Mouse (Mus musculus) kidney, adult 18-20 months (tissue): ENCODE data around the gene Nme2.
A peak's percentile ranks its signal among the peaks of the same experiment; 100 is the strongest.

Experiments used
- DNase-seq: peaks from one replicate; pipeline ENCODE4 v3.0.0; 2021

Nme2 gene

GRCm38 (mm10) chr11:93956159-93956558 is at the start of gene Nme2:
Gene Nme2 (minus strand): TSS chr11:93956259.
- DNase-seq = no peak

DNA sequence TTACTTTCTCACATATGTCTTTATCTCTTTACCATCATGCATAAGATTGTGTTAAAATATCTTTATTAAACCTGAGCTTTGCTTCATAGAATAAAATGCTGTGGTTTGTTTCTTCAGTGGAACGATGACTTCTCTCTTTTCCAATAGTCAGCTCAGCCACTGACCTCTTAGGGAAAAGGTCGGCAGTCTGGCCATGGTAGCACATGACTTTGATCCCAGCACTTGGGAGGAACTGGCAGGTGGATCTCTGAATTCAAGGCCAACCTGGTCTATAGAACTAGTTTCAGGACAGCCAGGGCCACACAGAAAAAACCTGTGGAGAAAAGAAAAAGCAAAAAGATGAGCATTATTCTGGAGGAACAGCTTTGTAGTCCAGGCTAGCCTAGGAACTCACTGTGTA is 47.3 kb upstream of the Nme2 start:
- DNase-seq = no peak

GRCm38 (mm10) chr11:93999276-93999675 is 43.2 kb upstream of the Nme2 start:
- DNase-seq = no peak

GRCm38 (mm10) chr11:93997141-93997775 is 41.2 kb upstream of the Nme2 start:
- peak; percentile 87 for DNase-seq

DNA sequence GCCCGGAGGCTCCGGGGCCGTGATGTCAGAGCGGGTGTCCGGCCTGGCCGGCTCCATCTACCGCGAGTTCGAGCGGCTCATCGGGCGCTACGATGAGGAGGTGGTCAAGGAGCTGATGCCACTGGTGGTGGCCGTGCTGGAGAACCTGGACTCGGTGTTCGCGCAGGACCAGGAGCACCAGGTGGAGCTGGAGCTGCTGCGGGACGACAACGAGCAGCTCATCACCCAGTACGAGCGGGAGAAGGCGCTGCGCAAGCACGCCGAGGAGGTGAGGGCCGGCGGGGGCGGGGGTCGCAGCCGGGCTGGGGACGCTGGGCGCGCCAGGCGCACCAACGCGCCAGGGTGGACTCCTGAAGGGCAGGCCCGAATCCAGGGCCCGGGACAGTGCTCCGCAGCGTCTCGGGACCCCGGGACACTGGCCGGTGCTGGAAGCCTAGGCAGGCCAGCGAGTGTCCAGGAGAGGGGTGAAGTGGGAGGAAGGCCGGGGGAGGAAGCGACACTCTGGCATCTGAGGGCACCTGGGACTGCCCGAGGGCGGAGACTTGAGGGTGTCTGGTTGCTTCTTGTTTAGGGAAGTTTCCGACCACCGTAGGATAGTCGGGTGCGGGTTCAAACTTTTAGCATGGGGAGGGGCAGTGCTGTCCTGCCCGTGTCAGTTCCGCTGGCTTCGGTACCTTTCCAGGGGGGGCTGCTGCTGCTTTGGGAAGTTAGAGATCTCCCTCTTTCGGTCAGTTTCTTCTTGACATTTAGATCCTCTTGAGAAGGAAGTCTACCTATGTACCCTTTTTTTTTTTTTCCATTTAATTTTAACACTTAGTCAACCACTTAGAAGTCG is 40.5 kb upstream of the Nme2 start:
- peak; percentile 61 for DNase-seq

DNA sequence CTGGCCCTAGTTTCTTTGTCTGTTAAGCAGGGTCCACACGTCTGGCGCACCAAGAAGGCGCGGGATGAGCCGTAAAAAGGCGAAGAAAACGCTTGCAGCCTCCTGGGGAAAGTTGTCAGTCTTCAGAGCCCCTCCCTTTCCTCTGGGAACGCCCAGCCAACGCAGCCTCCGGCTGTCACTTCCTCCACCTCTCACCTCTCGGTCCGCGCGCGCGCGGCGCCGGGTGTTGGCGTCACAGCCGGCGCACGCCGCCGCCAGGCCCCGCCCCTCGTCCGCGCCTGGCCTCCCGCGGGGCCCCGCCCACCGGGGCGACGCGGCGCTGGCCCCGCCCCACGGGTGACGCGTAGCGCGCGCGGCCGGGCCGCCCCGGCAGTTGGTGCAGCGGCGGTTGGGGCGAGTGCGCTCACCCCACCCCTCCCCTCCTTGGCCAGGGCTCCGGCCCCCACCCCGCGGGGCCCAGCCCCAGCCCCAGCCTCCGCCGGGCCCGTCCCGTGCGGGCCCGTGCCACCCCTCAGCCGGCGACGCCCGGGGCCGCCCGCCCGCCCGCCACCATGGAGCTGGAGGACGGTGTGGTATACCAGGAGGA is 39.8 kb upstream of the Nme2 start, which contains the start of gene Spag9:
TSS of gene Spag9 (plus strand) at position 372 of the 586 bp plus-strand sequence.
- DNase-seq = peak; percentile 91

GRCm38 (mm10) chr11:93995111-93995719 is 39.2 kb upstream of the Nme2 start:
- DNase-seq = peak; percentile 80

- DNase-seq = no peak
Measured at GRCm38 (mm10) chr11:93994531-93994930, 38.5 kb upstream of the Nme2 start.

DNA sequence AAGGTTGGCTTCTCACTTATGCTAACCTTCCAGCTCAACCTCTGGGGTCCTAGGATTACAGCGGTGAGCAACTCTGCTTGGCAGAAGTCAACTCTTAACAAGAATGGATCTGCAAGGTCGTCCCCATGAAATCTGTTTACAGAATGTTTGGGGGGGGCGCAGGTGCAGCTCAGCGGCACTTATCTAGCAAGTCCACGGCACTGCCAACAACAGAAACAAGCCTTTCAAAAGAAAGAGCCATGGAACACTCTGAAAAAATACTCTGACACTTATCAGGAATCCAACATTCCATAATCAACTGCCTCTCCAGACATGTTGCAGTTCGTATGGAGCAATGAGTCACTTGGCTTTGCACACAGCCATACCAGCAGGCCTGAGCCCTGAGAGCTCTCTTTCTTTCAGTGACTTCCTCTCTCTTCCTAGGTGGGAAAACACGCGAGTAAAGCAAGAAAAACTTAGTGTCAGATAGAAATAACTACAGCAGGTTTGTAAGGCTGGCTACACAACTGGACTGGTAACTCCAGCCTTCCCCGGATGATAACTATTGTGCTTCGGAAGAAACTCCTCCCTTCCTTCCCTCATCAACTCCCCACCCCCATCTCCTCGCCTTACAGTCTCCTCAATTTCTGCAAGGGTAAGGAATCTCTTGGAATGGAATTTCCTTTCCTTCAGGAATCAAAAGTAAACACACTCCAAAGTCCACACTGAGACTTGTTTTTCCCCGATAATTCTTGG is 32.4 kb upstream of the Nme2 start:
- peak; percentile 34 for DNase-seq

DNA sequence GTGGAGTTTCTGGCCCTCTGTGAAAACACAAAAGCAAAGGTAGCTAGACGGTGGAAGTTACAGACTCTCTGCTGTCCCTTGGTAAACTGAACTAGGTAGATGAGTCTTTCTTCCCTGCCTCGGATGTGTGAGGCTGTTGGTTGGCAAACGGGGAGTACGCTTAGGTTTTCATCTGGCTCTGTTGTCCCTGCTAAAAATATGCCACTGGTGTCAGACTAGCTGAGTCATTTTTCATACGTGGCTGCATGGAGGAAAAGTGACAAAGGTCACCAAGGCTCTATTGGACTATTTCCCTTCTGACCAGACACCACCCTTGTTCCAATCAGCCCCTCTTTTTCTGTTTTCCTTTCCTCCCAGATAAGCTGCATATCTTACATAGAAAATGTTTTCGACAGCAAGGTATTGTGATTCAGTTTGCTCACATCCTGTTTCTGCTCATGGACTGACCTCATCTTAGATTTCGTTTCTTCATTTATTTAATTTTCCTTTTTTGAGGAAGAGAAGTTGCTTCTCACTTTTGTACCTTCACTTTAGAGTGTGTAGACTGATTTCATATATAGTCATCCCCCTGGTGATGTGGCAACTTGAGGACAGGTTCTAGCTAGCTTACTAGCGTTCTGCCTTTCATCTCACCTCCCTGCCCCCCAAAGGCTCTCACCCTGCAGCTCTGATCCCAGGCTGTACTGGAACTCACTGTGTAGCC is 31.7 kb upstream of the Nme2 start:
- peak; percentile 16 for DNase-seq

GRCm38 (mm10) chr11:93987026-93987425 is 31.0 kb upstream of the Nme2 start:
- no peak for DNase-seq

DNA sequence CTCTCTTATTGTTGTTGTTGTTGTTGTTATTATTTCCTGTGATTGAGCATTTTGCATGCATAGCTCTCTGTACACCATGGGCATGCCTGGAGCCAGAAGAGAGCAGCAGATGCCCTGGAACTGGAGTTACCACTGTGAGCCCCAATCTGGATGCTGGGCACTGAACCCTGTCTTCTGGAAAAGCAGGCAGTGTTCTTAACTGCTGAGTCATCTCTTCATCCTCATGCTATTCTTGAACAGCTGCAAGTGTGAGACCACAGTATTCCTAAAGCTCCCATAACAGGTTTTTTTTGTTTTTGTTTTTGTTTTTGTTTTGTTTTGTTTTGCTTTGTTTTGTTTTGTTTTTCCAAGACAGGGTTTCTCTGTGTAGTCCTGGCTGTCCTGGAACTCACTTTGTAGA is 30.2 kb upstream of the Nme2 start:
- no peak for DNase-seq

- no peak for DNase-seq
Measured at GRCm38 (mm10) chr11:93985265-93985664, 29.2 kb upstream of the Nme2 start.

DNA sequence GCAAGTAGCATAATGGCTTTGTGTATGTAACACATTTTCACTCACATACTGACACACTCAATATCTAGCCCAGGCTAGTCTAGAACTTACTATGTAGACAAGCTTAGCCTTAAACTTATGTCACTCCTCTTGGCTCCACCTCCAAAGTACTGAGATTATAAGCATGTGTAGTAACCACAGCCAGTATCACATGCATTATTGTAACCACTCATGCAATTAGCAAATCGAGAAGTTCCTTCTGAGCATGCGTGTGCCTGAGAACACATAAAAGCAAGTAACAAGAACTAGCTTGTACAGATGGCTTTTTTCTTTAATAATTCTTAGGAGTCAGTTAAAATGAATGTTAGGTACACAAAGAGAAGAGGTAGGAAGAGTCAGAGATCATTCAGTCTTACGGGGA is 28.6 kb upstream of the Nme2 start:
- DNase-seq = no peak

- DNase-seq = no peak
Measured at GRCm38 (mm10) chr11:93979502-93980049, 23.5 kb upstream of the Nme2 start.

DNA sequence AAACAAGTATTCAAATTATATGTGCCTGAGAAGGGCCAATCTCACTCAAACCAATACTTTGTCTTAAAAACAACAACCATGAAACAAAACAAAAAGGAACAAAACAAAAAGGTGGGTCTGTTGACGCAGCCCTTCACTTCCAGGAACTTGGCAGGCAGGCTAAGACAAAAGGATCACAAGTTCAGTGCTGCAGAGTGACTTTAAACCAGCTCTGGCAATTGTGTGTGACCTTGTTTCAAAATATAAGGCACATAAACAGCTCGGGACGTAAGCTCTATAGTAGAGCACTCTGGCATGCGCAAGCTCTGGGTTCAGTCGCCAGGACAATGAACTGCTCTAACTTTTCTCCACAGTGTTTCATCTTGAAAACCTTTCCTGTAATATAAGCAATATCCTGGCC is 16.9 kb upstream of the Nme2 start:
- DNase-seq = no peak

GRCm38 (mm10) chr11:93969799-93970198 is 13.7 kb upstream of the Nme2 start:
- DNase-seq = no peak

DNA sequence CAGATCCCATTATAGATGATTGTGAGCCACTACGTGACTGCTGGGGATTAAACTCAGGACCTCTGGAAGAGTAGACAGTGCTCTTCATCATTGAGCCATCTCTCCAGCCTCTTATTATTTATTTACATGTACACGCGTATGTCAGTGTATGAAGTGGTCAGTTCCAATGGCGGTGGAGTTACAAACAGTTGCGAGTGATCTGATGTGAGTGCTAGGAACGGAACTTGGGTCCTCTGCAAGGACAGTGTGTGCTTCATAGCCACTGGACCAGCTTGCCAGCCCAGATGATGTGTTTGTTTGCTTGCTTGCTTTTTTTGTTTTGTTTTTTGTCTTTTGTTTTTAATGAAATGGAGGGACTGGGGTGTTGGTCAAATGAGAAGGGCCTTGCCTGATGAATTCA is 13.1 kb upstream of the Nme2 start:
- DNase-seq = no peak

GRCm38 (mm10) chr11:93968848-93969128 is 12.7 kb upstream of the Nme2 start:
- DNase-seq = no peak

DNA sequence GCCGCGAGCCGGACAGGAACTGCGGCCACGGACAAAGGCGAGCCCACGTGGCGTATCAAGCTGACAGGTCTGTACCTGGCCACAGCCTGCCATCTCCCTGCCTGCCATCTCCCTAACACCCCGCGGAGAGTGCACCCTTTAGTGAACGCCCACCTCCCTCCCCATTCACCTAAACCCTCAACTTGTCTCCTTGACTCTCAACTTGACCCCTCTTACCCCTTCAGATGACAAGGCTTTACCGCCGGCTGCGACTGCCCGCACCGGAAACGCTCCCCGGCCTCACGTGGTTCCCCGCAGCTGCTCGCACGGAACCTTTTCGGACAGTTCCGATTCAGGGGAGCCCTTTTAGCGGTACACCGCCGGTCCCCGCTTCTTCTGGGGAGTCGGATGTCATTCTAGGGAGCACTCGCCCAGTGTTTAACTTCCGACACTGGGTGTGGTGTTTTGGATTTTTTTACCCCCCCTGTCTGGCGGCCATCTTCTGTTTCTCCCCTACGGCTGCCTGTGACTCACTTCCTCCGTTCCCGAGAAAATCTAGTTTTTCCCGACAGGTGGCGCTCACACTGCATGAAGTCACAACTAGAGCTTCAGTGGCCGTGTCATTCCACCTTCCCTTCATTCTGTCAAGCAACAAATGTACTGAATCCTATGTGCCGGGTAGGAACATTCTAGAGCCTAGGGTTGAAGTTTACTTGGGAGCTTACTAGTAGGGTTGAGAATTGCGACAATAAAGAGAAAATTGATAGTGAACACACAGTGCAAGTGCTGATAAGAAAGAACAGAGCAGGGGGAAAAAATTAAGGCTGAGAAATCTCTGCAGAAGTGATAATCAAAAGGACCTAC is 12.2 kb upstream of the Nme2 start, which contains the start of the genes Gm20390 and Nme1:
TSS of gene Gm20390 (minus strand) at position 289 of the 843 bp plus-strand sequence.
TSS of gene Nme1 (minus strand) at position 517 of the 843 bp plus-strand sequence.
- DNase-seq = peak; percentile 98

DNA sequence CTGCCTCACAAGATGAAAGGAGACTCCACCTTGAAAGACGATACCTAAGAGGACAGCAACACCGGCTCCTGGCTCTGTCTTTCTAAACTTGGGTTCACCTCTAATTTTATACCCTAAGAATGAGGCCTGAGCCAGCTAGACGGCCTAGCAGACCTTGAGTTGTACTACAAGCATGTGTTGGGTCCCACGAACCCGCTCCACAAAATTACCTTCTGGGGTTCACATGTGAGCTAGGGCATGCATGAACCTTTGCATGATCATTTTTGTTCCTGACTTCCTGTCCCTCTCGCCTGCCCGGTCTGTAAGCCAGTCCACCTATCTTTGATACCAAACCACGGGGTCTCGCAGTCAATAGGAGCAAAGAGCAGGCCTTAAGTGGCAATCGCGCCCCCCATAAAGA is 11.3 kb upstream of the Nme2 start:
- no peak for DNase-seq
